13 mouse cellular contexts compared by ENCODE assay signal in the genomic region with DNA sequence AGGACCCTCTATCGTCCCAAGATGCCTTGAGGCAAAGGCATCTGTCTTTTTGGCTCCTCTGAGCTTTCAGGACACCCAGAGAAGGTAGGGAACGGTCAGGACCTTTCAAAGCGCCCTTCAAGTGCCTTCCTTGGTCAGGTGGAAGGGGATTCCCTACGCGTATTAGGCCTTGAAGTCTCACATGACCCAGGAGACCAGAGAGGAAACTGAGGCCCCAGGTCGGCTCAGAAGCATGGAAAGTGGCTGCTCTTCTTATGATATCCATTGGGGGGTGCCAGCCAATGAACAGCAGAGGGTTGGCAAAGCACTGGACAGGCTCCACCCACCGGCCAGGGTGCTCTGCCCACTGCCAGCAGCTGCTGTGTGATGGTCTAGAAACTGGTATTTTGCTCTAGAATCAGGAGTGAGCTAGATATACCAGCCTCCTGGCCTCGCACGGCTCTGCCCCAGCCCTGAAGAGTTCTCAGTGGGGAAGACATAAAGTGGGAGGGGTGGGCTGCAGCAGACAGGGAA. TPM values are rescaled to one million over a fixed set of nuclear protein-coding genes. Genes with fewer than 3 reads are reported as not detected.
"Had no signal": no experiment of that assay in that cellular context is flagged by ENCODE, and none has a peak within 500 bp of the region (broad histone marks: within the 10 kb centered on the region; RNA-seq: fewer than 3 reads in every experiment).

No protein-coding gene starts in this region.

- H3K9me3 ChIP-seq: limb, embryonic 10.5 days; midbrain, embryonic 15.5 days; neural tube, embryonic 12.5 days; stomach, embryonic 15.5 days had no signal

- H3K36me3 ChIP-seq: limb, embryonic 10.5 days; midbrain, embryonic 15.5 days; neural tube, embryonic 12.5 days; stomach, embryonic 15.5 days had no signal

- H3K4me1 ChIP-seq: limb, embryonic 10.5 days; midbrain, embryonic 15.5 days; neural tube, embryonic 12.5 days; stomach, embryonic 15.5 days had no signal

- H3K4me2 ChIP-seq: midbrain, embryonic 15.5 days; neural tube, embryonic 12.5 days; stomach, embryonic 15.5 days had no signal

- H3K4me3 ChIP-seq: limb, embryonic 10.5 days; midbrain, embryonic 15.5 days; neural tube, embryonic 12.5 days; stomach, embryonic 15.5 days had no signal

- H3K9ac ChIP-seq: liver, embryonic 14.5 days; midbrain, embryonic 15.5 days; neural tube, embryonic 12.5 days; stomach, embryonic 15.5 days had no signal

- DNase-seq: kidney, adult 2 months; kidney, postnatal 36 days; lung, adult 2 months; lung, postnatal 36 days had no signal

- ATAC-seq: intestine, embryonic 16.5 days; lung, postnatal 0 days; midbrain, embryonic 15.5 days had no signal

- H3K27ac ChIP-seq: limb, embryonic 10.5 days; liver, embryonic 14.5 days; midbrain, embryonic 15.5 days; neural tube, embryonic 12.5 days; stomach, embryonic 15.5 days had no signal

- H3K27me3 ChIP-seq: midbrain, embryonic 15.5 days; neural tube, embryonic 12.5 days; stomach, embryonic 15.5 days had no signal

RNA-seq across cellular contexts. Expression of a gene that starts 23.2 kb away (rescaled TPM):
- total RNA-seq: megakaryocyte progenitor cell, adult 5-6 weeks; neutrophil, adult 5-6 weeks had no signal
- polyA plus RNA-seq: limb, embryonic 10.5 days had no signal
